Mouse (Mus musculus) MEL (cell line): Measurements from ENCODE around the gene Slc4a10. TPM values are rescaled to one million over a fixed set of nuclear protein-coding genes. Genes with fewer than 3 reads are reported as not detected.

Experiments
- DNase-seq: peaks from one replicate; pipeline ENCODE4 v3.0.0; 2011; ENCODE audit warnings: low read depth, low spot score
- H3K27ac ChIP-seq: 2 replicates; pipeline ENCODE4 v1.5.1; 2012; ENCODE audit warnings: low read depth, mild to moderate bottlenecking, control low read depth, low read length, moderate library complexity; ENCODE audit not compliant: control insufficient read depth
- H3K27me3 ChIP-seq, 2 experiments: fragments of 150-350 bp in 1 of 2; sonication (generic) in 1 of 2; 2 replicates each; pipeline ENCODE4 v1.6.1; 2012; ENCODE audit warnings: low read length in 2 of 2, mild to moderate bottlenecking in 2 of 2, improper control_type of control experiment in 1 of 2, moderate library complexity in 1 of 2; ENCODE audit not compliant: insufficient read depth in 2 of 2, control insufficient read depth in 1 of 2
- H3K36me3 ChIP-seq, 2 experiments: 2 replicates each; pipeline ENCODE4 v1.6.1; 2012 to 2014; ENCODE audit warnings: low read length in 2 of 2, improper control_type of control experiment in 1 of 2, inconsistent platforms in 1 of 2, mild to moderate bottlenecking in 1 of 2; ENCODE audit not compliant: insufficient read depth in 2 of 2, control insufficient read depth in 1 of 2
- H3K4me1 ChIP-seq, 2 experiments: fragments of 150-350 bp in 1 of 2; sonication (generic) in 1 of 2; 2 replicates each; pipeline ENCODE4 v1.6.1; 2012; ENCODE audit warnings: low read length in 2 of 2, improper control_type of control experiment in 1 of 2, mild to moderate bottlenecking in 1 of 2; ENCODE audit not compliant: insufficient read depth in 2 of 2, control insufficient read depth in 1 of 2
- H3K4me3 ChIP-seq, 2 experiments: fragments of 150-350 bp in 1 of 2; sonication (generic) in 1 of 2; 2 replicates each; pipeline ENCODE4 v1.5.1; 2012; ENCODE audit warnings: low read depth in 2 of 2, low read length in 2 of 2, mild to moderate bottlenecking in 2 of 2, moderate library complexity in 2 of 2, control low read depth in 1 of 2, improper control_type of control experiment in 1 of 2; ENCODE audit not compliant: control insufficient read depth in 1 of 2, insufficient read depth in 1 of 2
- H3K79me2 ChIP-seq: 2 replicates; pipeline ENCODE4 v1.6.1; 2012; ENCODE audit warnings: mild to moderate bottlenecking, low read length, moderate library complexity; ENCODE audit not compliant: control insufficient read depth, poor library complexity, insufficient read depth
- H3K9ac ChIP-seq: 2 replicates; pipeline ENCODE4 v1.6.1; 2012; ENCODE audit warnings: low read depth, mild to moderate bottlenecking, control low read depth, low read length, moderate library complexity; ENCODE audit not compliant: control insufficient read depth, poor library complexity, severe bottlenecking
- H3K9me3 ChIP-seq: fragments of 150-350 bp; sonication (generic); replicated peaks from 2 replicates; pipeline ENCODE4 v1.6.1; 2012; ENCODE audit warnings: mild to moderate bottlenecking, low read length, improper control_type of control experiment, moderate library complexity; ENCODE audit not compliant: insufficient read depth
- BHLHE40 ChIP-seq: IDR thresholded peaks from 2 replicates; pipeline ENCODE4 v1.6.1; 2012; ENCODE audit warnings: low read depth, mild to moderate bottlenecking, inconsistent platforms, low read length, improper control_type of control experiment, borderline replicate concordance
- CHD2 ChIP-seq: IDR thresholded peaks from 2 replicates; pipeline ENCODE4 v1.6.1; 2011; ENCODE audit warnings: low read length, improper control_type of control experiment
- CTCF ChIP-seq, 3 experiments: IDR thresholded peaks in 2 of 3; conservative IDR thresholded peaks in 1 of 3; 2 replicates each; pipeline ENCODE4 v1.5.1; 2011 to 2012; ENCODE audit warnings: low read length in 3 of 3, low read depth in 2 of 3, mild to moderate bottlenecking in 2 of 3, improper control_type of control experiment in 1 of 3, inconsistent platforms in 1 of 3, mixed read lengths in 1 of 3, moderate library complexity in 1 of 3; ENCODE audit not compliant: control insufficient read depth in 1 of 3, insufficient read depth in 1 of 3, poor library complexity in 1 of 3, severe bottlenecking in 1 of 3
- E2F4 ChIP-seq: IDR thresholded peaks from 2 replicates; pipeline ENCODE4 v1.6.1; 2011; ENCODE audit warnings: low read depth, low read length, improper control_type of control experiment, borderline replicate concordance
- EP300 ChIP-seq, 2 experiments: IDR thresholded peaks; 2 replicates each; pipeline ENCODE4 v1.6.1; 2011; ENCODE audit warnings: improper control_type of control experiment in 2 of 2, low read length in 2 of 2, low read depth in 1 of 2, mild to moderate bottlenecking in 1 of 2
- ETS1 ChIP-seq: IDR thresholded peaks from 2 replicates; pipeline ENCODE4 v1.6.1; 2012; ENCODE audit warnings: low read depth, mild to moderate bottlenecking, inconsistent platforms, low read length, improper control_type of control experiment, moderate library complexity
- GABPA ChIP-seq: IDR thresholded peaks from 2 replicates; pipeline ENCODE4 v1.6.1; 2012; ENCODE audit warnings: low read depth, mild to moderate bottlenecking, inconsistent platforms, low read length, improper control_type of control experiment, moderate library complexity
- JUND ChIP-seq: IDR thresholded peaks from 2 replicates; pipeline ENCODE4 v1.6.1; 2011; ENCODE audit warnings: low read depth, mild to moderate bottlenecking, improper control_type of control experiment, low read length
- MAZ ChIP-seq: IDR thresholded peaks from 2 replicates; pipeline ENCODE4 v1.6.1; 2012; ENCODE audit warnings: low read depth, mild to moderate bottlenecking, inconsistent platforms, low read length, improper control_type of control experiment
- MXI1 ChIP-seq: IDR thresholded peaks from 2 replicates; pipeline ENCODE4 v1.6.1; 2011; ENCODE audit warnings: mild to moderate bottlenecking, low read depth, low read length, improper control_type of control experiment
- MYB ChIP-seq: IDR thresholded peaks from 2 replicates; pipeline ENCODE4 v1.6.1; 2011; ENCODE audit warnings: mild to moderate bottlenecking, low read depth, low read length, improper control_type of control experiment
- POLR2AphosphoS2 ChIP-seq: IDR thresholded peaks from 2 replicates; pipeline ENCODE4 v1.6.1; 2011; ENCODE audit warnings: low read length, improper control_type of control experiment
- POLR2AphosphoS5 ChIP-seq: IDR thresholded peaks from 2 replicates; pipeline ENCODE4 v1.6.1; 2012; ENCODE audit warnings: low read depth, borderline replicate concordance, mild to moderate bottlenecking, inconsistent platforms, low read length, moderate library complexity, mixed read lengths
- TBP ChIP-seq: IDR thresholded peaks from 2 replicates; pipeline ENCODE4 v1.8.0; 2011; ENCODE audit warnings: low read depth, low read length, improper control_type of control experiment
- TCF12 ChIP-seq: IDR thresholded peaks from 2 replicates; pipeline ENCODE4 v1.6.1; 2014; ENCODE audit warnings: low read depth, mild to moderate bottlenecking, inconsistent platforms, low read length, improper control_type of control experiment, moderate library complexity
- UBTF ChIP-seq: IDR thresholded peaks from 2 replicates; pipeline ENCODE4 v1.6.1; 2012; ENCODE audit warnings: low read depth, mild to moderate bottlenecking, inconsistent platforms, low read length, improper control_type of control experiment, moderate library complexity, borderline replicate concordance; ENCODE audit not compliant: insufficient read depth
- ZC3H11A ChIP-seq: IDR thresholded peaks from 2 replicates; pipeline ENCODE4 v1.6.1; 2012; ENCODE audit warnings: low read depth, mild to moderate bottlenecking, inconsistent platforms, low read length, improper control_type of control experiment
- ZMIZ1 ChIP-seq: IDR thresholded peaks from 2 replicates; pipeline ENCODE4 v1.6.1; 2012; ENCODE audit warnings: low read depth, mild to moderate bottlenecking, inconsistent platforms, low read length, improper control_type of control experiment, moderate library complexity
- polyA plus RNA-seq, 2 experiments: library from polyadenylated mRNA; stranded (reverse) in 1 of 2; unstranded in 1 of 2; fragments of >175 nt in 1 of 2; fragments of >200 nt in 1 of 2; gene quantifications; 2 replicates each; pipeline versions ENCODE4 v1.2.1 to v1.2.4; 2012; ENCODE audit warnings: low replicate concordance in 2 of 2, low read depth in 1 of 2; ENCODE audit not compliant: insufficient read length in 2 of 2, insufficient read depth in 1 of 2, missing spikeins in 1 of 2
- total RNA-seq: library from RNA; depleted of rRNA; stranded (reverse); fragments of 300-350 nt; gene quantifications from 2 replicates; pipeline ENCODE4 v1.2.3, GENCODE M21; 2012

Gene Slc4a10
- total and polyA plus RNA-seq, 3 experiments: 0.08 TPM; not detected in 2

DNA sequence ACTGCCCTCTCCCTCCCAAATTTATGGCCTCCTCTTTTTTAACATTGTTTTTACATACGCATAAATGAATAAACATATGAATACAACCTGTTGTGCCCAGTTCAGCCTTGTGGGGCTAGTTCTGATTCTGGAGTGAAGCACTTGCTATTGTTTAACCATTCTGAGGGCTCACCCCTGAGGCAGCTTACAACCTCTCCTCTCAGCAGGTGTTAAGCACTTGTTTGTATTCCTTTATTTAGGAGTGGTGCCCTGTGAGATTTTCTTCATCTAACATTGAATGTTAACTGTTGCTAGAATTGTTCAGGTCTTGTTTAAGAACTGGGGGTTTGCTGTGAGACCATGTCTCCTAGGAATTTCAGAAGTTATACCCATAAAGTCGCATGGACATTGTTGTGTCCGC lies 28.1 kb upstream of the Slc4a10 start:
- Histone ChIP-seq H3K27me3 (no peaks in the 10 kb centered on the region), H3K27ac (no peak overlapping the region), H3K36me3 (no peaks in the 10 kb centered on the region), H3K4me3 (no peak overlapping the region), H3K9me3 (no peaks in the 10 kb centered on the region), H3K79me2 (no peaks in the 10 kb centered on the region), H3K9ac (no peak overlapping the region), H3K4me1 (no peaks in the 10 kb centered on the region)
- no peak for TF ChIP-seq POLR2AphosphoS2
- DNase-seq: no peak

- no peak for TF ChIP-seq MYB
- no peak for TF ChIP-seq ETS1
- TF ChIP-seq GABPA: no peak
- TF ChIP-seq CTCF (IDR thresholded peaks at IDR 0.05 in 2 of 3, conservative IDR thresholded peaks at IDR 0.05 in 1 of 3; ENCODE audit: control insufficient read depth in 1 of 3, insufficient read depth in 1 of 3, low read depth in 2 of 3, low read length in 3 of 3, poor library complexity in 1 of 3, severe bottlenecking in 1 of 3): no peak
- no peak for TF ChIP-seq BHLHE40
- no peak for TF ChIP-seq ZMIZ1
- no peak for TF ChIP-seq CHD2
- TF ChIP-seq E2F4: no peak
- TF ChIP-seq TBP: no peak
- TF ChIP-seq MXI1: no peak
- Histone ChIP-seq H3K27me3 (peaks cover 0 to 1% of the 10 kb centered on the region in 2 experiments; a peak in 2 of 4 replicates), H3K4me3 (no peak overlapping the region), H3K9ac (no peak overlapping the region), H3K79me2 (no peaks in the 10 kb centered on the region), H3K9me3 (no peaks in the 10 kb centered on the region), H3K27ac (no peak overlapping the region), H3K36me3 (no peaks in the 10 kb centered on the region), H3K4me1 (no peaks in the 10 kb centered on the region)
- no peak for DNase-seq
Measured at GRCm38 (mm10) chr2:62046861-62047503, 720 bp downstream of the Slc4a10 start.

DNA sequence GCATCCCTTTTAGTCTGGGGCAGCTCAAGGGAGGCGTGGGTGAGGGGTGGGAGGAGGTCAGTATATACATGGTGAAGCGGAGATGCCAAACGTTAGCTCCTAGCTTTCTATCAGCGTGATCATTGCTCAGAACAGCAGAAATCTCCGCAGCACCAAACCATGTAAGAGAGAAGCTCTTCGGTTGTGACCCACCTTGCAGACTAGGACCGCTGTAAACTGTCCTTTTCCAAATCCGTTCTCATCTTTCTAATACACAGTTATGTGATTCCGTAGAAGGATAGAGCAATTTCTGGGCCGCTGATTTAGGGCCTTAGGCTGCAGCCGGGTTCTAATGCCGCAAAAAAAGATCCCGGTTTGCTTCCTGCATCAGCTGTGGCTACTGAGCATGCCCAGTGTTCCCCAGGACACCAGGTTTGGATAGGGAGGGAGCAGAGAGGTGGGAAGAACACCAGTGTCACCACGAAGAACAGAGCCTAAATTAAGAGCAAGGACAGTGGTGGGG lies 1.3 kb downstream of the Slc4a10 start:
- H3K4me1 ChIP-seq: no peaks in the 10 kb centered on the region
- DNase-seq: no peak
- no peaks in the 10 kb centered on the region for H3K9me3 ChIP-seq
- no peak overlapping the region for H3K9ac ChIP-seq
- TF ChIP-seq E2F4 (no peak), MYB (no peak), ZMIZ1 (no peak), POLR2AphosphoS2 (no peak), MAZ (no peak), ZC3H11A (no peak), UBTF (no peak), EP300 (IDR thresholded peaks at IDR 0.05; ENCODE audit: low read depth in 1 of 2, low read length in 2 of 2) (no peak), POLR2AphosphoS5 (no peak), ETS1 (no peak), TCF12 (no peak), JUND (no peak)
- TF ChIP-seq, all 39 proteins: peak for 0
- no peaks in the 10 kb centered on the region for H3K36me3 ChIP-seq
- H3K27ac ChIP-seq: no peak overlapping the region
- H3K27me3 ChIP-seq: peaks cover 0 to 1% of the 10 kb centered on the region in 2 experiments; a peak in 2 of 4 replicates
- no peaks in the 10 kb centered on the region for H3K79me2 ChIP-seq
- H3K4me3 ChIP-seq: no peak overlapping the region
